Mouse (Mus musculus) urinary bladder, postnatal 36 days (tissue): ENCODE data around the gene 1700018G05Rik.
"Not testable (repeated sequence)": the region's sequence is repeated elsewhere in the genome, so short reads cannot be mapped to it uniquely, and the experiment has no call there.

Experiments
- DNase-seq, 2 experiments: peaks; one replicate each; pipeline ENCODE4 v3.0.0; 2022; ENCODE audit warnings: low spot score in 2 of 2, mixed read lengths in 1 of 2

Gene 1700018G05Rik

DNA sequence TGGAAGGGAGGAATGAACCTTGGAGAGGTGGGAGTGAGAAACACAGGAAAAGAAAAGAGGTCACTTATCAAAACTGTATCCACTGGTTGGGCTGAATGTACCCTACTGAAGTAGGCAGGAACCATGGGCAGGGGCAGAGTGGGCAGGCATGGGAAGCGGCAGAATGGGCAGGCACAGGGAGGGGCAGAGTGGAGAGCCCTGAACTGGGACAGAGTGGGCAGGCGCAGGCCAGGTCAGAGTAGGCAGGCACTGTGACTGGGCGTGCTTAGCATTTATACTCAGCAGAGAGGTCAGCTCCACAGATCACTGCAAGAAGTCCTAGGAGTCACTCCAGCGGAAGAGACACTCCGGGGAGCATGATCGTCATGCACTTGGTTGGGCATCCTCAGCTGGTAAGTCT, at the start of gene 1700018G05Rik:
1700018G05Rik (plus strand) TSS at position 301 of the 400 bp plus-strand sequence.
- DNase-seq: not testable (repeated sequence)

DNA sequence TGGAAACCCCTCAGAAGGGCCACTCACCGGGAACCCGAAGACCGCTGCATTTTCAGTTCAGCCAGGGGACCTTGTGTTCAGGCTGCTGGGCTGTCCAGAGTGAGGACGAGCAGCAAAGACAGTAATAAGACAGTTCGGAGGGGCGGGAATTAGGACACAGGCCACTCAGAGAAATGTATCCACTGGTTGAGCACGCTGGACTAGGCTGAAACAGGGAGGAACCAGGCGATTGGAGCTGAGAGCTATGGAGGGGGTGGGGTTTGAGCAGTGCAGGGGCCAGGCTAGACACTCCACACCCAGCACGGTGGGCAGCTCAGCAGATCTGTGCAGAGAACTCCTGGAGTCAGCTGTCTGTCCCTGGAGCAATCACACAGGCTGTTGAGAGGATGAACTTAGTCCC, 19.6 kb upstream of the 1700018G05Rik start, which contains the start of the genes Dmrtc1a and 1700011M02Rik:
Dmrtc1a (minus strand) TSS at position 101 of the 400 bp plus-strand sequence.
1700011M02Rik (plus strand) TSS at position 319 of the 400 bp plus-strand sequence.
- DNase-seq: not testable (repeated sequence)

DNA sequence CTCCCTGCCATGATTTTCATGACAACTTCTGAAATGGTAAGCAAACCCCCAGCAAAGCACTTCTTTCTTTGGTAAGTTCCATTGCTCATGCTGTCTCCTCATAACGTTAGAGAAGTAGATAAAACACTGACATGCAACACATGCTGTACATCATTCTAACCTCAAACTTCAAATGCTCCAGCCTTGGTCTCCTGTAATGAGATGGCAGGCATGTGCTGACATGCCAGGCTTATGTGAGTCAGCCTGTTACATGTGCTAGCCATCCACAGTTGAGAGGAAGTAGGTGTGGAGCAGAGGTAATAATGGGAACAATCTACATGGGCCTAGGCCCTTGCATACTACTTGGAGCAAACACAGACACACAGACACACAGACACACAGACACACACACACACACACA, 13.3 kb upstream of the 1700018G05Rik start:
- DNase-seq: not testable (repeated sequence)

DNA sequence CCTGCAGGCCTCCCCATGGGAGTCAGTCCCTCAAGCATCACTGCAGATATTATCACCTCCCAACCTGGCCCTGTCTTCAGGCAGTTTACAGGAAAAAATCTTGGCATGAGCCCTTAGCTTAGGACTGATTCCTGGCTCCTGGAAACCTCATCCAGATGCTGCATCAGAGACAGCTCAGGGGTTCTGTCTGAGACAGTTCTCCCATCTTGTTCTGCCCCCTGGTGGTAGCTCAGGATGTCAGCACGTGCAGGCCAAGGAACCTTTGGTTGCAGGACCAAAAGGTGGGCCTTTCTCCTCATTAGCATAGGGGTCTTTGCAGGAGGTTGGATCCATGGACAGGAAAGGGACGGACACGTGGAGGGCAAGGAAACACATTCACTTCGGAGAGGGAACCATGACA, 1.5 kb upstream of the 1700018G05Rik start:
- DNase-seq: not testable (repeated sequence)

DNA sequence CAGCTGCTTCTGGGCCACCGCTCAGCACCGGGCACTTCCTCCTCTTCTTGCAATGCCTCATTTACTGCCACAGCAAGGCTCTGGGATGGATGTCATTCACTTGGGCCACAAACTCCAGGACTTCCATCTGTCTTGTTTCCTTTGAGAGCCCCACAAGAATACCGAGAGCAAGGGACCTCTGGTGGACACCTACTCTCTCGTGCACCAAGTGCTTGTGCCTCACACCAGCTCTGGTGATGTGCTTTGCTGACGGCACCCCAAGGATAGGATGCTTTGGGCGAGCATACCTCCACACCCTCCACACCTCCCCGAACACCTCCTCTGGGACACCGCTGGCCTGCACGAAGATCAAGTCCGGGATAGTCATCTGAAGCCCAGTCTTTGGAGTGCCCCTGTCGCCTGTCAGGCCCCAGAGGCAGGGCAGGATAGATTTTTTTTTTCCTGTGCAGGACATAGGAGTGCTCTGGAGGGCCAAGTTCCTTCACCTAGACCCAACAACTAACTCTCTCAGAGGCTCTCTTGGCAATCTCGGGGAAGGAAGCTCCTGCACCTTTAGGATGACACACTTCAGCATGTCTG, 4.9 kb downstream of the 1700018G05Rik start:
- DNase-seq: no peak

DNA sequence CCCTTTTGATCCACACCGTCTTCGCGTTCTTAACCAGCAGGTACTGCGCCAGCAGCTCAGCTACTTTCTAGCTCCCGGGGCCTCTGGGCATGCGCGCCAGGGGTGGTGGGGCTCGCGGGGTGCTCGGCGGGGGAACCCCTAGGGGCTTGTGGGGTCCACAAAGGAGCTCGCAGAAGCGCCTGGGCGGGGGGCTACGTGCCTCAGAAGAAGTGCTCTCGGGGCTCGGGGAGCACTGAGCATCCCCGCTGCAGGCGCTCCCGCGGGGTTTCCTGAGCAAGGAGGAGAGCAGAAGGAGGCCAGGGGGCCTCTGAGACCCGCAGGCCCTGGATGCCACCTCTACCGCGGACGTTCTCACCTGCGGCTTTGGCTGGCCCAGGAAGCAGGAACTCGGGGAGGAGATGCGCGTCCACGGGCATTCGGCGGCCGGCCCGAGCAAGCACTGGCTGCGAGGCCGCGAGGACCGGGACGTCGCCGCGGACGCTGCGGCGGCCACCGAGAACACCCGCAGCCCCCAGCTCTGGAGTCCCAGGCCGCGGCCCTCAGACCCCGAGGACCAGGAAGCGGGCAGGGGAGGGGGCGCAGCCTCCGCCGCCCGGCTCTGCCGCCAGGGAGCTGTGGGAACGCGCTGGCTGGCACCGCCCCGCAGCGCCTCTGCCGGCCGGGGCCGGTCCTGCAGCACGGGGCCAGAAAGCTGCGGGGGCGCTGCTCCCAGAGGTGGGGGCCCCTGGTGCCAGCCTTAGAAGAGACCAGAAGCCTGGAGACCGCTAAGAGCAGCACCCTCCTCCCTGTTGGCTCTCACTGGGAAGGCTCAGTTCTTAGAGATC, 5.6 kb downstream of the 1700018G05Rik start:
- peak; percentile 13 to 14 for DNase-seq

DNA sequence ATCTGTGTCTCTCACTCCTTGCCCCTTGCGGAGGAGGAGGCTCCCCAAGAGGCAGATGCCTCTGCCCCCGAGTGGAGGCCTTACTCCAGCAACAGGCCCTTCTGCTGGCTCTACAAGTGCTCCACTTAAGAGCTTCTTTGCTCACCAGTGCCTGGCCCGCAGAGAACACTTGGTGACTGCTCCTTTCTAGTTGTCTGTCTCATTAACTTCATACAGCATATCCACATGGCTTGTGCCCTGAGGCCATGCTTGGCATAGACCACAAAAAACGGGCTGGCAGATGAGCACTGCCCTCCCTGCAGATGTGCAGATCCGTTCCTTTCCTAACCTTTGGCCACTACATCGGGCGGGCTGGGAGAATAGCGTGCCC, 6.2 kb downstream of the 1700018G05Rik start:
- no peak for DNase-seq

DNA sequence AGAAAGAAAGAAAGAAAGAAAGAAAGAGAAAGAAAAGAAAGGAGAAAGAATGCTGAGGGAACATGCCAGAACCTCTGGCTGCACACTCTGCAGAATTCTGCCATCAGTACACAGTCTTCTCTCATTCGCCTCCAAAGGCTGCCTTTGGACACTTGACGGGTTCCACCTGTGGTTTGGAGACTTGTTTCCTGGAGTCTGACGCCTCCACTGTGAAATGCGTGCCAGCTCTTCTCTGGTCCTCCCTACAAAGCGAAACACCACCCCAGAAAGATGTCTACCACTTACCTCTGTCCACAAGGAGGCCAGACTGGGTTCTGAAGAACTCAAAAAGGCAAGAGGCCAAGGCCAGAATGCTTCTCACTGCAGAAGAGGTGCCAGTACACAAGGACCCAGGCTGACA, 8.6 kb downstream of the 1700018G05Rik start:
- no peak for DNase-seq

DNA sequence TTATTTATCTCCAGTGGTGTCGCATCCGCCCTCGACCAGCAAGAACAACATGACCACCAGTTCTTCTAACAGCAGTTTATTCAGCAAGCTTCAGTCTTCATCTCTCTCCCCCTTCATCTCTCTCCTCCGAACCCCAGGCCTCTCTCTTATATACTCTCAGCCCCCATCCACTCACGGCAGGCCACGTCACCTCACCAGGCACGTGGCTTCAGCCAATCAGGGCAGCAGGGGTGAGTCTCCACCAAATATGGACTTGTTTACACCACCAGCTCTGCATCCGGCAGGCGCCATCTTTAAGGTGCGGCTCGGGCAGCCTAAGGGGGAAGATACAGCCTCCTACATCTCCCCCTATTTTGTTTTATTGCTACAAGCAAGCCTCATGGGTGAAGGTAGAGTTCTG, 22.0 kb downstream of the 1700018G05Rik start:
- not testable (repeated sequence) for DNase-seq

DNA sequence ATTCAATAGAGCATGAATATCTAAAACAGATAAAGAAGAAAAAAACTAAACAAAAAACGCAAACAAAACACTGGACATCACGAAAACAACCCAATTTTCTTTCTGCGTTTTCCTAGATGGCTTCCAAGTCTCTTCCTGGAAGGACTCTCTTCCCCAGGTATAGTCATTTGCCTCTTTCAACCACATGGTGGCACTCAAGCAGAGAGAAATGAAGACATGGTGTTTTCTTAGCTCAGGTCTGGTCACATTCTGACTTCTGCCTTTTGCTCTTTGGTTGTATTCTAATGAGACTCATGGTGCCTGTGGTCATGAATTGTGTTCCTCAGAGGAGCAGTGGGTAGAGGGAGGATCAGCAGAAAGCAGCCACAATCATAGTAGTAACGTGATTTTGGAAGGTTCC, 30.7 kb downstream of the 1700018G05Rik start:
- peak in 1 of 2 experiments; percentile 0 for DNase-seq

DNA sequence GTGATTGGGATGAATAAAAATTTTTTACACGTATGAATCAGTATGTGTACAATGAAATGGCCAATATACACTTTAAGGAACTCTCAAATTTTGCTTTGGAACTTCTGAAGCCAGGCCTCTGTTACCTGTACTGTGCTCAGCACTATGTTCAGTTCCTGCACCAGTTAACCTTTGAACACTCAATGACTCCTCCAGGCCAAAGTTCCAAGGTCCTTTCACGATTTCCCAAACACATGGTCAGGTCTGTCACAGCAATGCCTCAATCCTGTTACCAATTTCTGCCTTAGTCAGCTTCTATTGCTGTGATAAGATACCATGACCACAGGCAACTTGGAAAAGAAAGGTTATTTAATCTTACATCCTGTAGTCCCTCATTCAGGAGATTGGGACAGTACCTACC, 32.4 kb downstream of the 1700018G05Rik start:
- no peak for DNase-seq
